23 mouse cellular contexts compared by ENCODE assay signal in genomic region chr6:28351066-28351465, GRCm38 (mm10). TPM values are rescaled to one million over a fixed set of nuclear protein-coding genes. Genes with fewer than 3 reads are reported as not detected.
DNase-seq lines count a peak whose midpoint lies in the region; ATAC-seq and TF ChIP-seq lines count a peak whose summit lies in the region.
"Had no signal": no experiment of that assay in that cellular context is flagged by ENCODE, and none has a peak within 500 bp of the region (broad histone marks: within the 10 kb centered on the region; RNA-seq: fewer than 3 reads in every experiment).

No protein-coding gene starts in this region.

- no peaks in the 10 kb centered on the region; the same call in 1 of the 2 replicates for H3K4me1 ChIP-seq in megakaryocyte, embryonic 14.5 days
- H3K4me1 ChIP-seq: heart, embryonic 12.5 days; hindbrain, embryonic 12.5 days; limb, embryonic 10.5 days; midbrain, embryonic 12.5 days had no signal

- peak; percentile 63 to 74 for DNase-seq in CD8-positive naive resting alpha-beta T cell, adult 2 months (ENCODE audit: low read depth in 2 of 2, low spot score in 2 of 2)
- DNase-seq in brain, embryonic 14.5 days (ENCODE audit: low read depth): peak; percentile 56
- DNase-seq in thymus, postnatal 14 days: peak; percentile 49
- DNase-seq in layer of hippocampus, adult 11-12 months (ENCODE audit: low spot score): no peak
- no peak for DNase-seq in embryo, embryonic 11 days
- DNase-seq: cerebellum, adult 11 months; cerebellum, postnatal 14 days; gastrocnemius, postnatal 10 days; heart, adult 11 months; heart, postnatal 14 days; kidney, adult 2 months; kidney, postnatal 36 days; layer of hippocampus, adult 9-11 months; liver, postnatal 0 days; lung, postnatal 14 days; right cerebral cortex, postnatal 25 days had no signal

- H3K27me3 ChIP-seq in megakaryocyte, embryonic 14.5 days (replicated peaks): no peaks in the 10 kb centered on the region
- H3K27me3 ChIP-seq: heart, embryonic 12.5 days; hindbrain, embryonic 12.5 days; midbrain, embryonic 12.5 days had no signal

- no peak for TF ChIP-seq POLR2A in brain, embryonic 14.5 days (IDR thresholded peaks at IDR 0.05; ENCODE audit: borderline replicate concordance, extremely low read depth, insufficient read depth, insufficient read length, poor library complexity, severe bottlenecking)

- peak overlapping the region; percentile 42 for H3K4me3 ChIP-seq in megakaryocyte, embryonic 14.5 days (replicated peaks)
- H3K4me3 ChIP-seq: heart, embryonic 12.5 days; hindbrain, embryonic 12.5 days; limb, embryonic 10.5 days; midbrain, embryonic 12.5 days had no signal

- ATAC-seq in megakaryocyte, adult 5-6 weeks (ENCODE audit: poor library complexity, severe bottlenecking): no peak
- ATAC-seq: liver, postnatal 0 days had no signal

- TF ChIP-seq CTCF in brain, embryonic 14.5 days (IDR thresholded peaks at IDR 0.05; ENCODE audit: borderline replicate concordance, extremely low read depth, insufficient read depth, insufficient read length): no peak

- H3K9me3 ChIP-seq in megakaryocyte, embryonic 14.5 days: peaks cover 4% of the 10 kb centered on the region; the same call in 1 of the 2 replicates
- H3K9me3 ChIP-seq: G1E; heart, embryonic 12.5 days; hindbrain, embryonic 12.5 days; limb, embryonic 10.5 days; midbrain, embryonic 12.5 days had no signal

- no peaks in the 10 kb centered on the region for H3K36me3 ChIP-seq in megakaryocyte, embryonic 14.5 days (replicated peaks; ENCODE audit: low read length)
- H3K36me3 ChIP-seq: G1E; heart, embryonic 12.5 days; hindbrain, embryonic 12.5 days; limb, embryonic 10.5 days; midbrain, embryonic 12.5 days had no signal

RNA-seq across cellular contexts. Expression of gene Zfp800, which starts 46.7 kb away (rescaled TPM):
- polyA plus RNA-seq in megakaryocyte, embryonic 14.5 days (2012; ENCODE audit: insufficient read depth, low replicate concordance): 6.0 and 7.4 TPM in 2 replicates
- total RNA-seq in megakaryocyte, adult 5-6 weeks (2015): 29.3 and 40.3 TPM in 2 replicates
- 36.1 and 48.9 TPM in 2 replicates for total RNA-seq in megakaryocyte, adult 5-6 weeks (2017)
- 6.1 and 8.8 TPM in 2 replicates for polyA plus RNA-seq in brain, embryonic 14.5 days (2012; rRNA removed)

Comparison
In these comparisons a context has a peak if more than half of its experiments do, and no peak if none do; other contexts are left out.
1. DNase-seq: peak in CD8-positive naive resting alpha-beta T cell, adult 2 months (2 of 2), brain, embryonic 14.5 days (single experiment) and thymus, postnatal 14 days (single experiment); none in layer of hippocampus, adult 11-12 months (single experiment) and embryo, embryonic 11 days (single experiment).